Mouse (Mus musculus): ENCODE measurements around the gene Dcbld2.
"Not testable (repeated sequence)": the region's sequence is repeated elsewhere in the genome, so short reads cannot be mapped to it uniquely, and the experiment has no call there.

The Dcbld2 gene

GRCm38 (mm10) chr16:58450648-58451047, 42.4 kb downstream of the Dcbld2 start:
- no peak for DNase-seq (ENCODE audit: low spot score in 2 of 2)

GRCm38 (mm10) chr16:58451647-58452046, 43.4 kb downstream of the Dcbld2 start:
- DNase-seq (ENCODE audit: low spot score in 2 of 2): no peak

DNA sequence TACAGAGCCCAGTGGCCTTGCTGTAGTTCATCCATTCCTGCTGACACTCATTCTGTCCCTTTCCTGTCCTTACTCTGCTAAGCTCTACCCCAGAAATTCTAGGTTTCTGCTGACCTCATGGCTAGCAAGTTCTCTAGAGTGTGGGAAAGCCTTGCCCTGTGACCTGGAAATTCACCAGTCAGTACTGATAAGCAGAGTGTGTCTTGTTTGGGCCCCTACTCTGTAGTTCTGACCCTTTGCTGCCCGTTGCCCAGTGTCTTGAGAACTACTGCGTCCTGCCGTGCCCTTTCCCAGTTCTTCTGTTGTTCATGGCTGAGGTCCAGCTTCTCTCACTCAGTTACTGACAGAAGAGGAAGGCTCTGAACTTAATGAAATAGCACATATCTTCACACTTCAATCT, 44.9 kb downstream of the Dcbld2 start:
- DNase-seq (ENCODE audit: low spot score in 2 of 2): no peak

GRCm38 (mm10) chr16:58453820-58454219, 45.6 kb downstream of the Dcbld2 start:
- no peak for DNase-seq (ENCODE audit: low spot score in 2 of 2)

- DNase-seq (ENCODE audit: low spot score in 2 of 2): peak in 1 of 2 experiments; percentile 26
Observed at GRCm38 (mm10) chr16:58454617-58455016, 46.4 kb downstream of the Dcbld2 start.

- no peak for DNase-seq (ENCODE audit: low spot score in 2 of 2)
Observed at GRCm38 (mm10) chr16:58455118-58455517, 46.9 kb downstream of the Dcbld2 start.

- DNase-seq (ENCODE audit: low spot score in 2 of 2): no peak
Observed at GRCm38 (mm10) chr16:58456445-58456844, 48.2 kb downstream of the Dcbld2 start.

- DNase-seq (ENCODE audit: low spot score in 2 of 2): no peak
Observed at GRCm38 (mm10) chr16:58456991-58457390, 48.7 kb downstream of the Dcbld2 start.

- DNase-seq (ENCODE audit: low spot score in 2 of 2): not testable (repeated sequence)
Observed at GRCm38 (mm10) chr16:58459966-58460365, 51.7 kb downstream of the Dcbld2 start.

GRCm38 (mm10) chr16:58460386-58460785, 52.1 kb downstream of the Dcbld2 start:
- DNase-seq (ENCODE audit: low spot score in 2 of 2): no peak

- DNase-seq (ENCODE audit: low spot score in 2 of 2): no peak
Observed at GRCm38 (mm10) chr16:58461856-58462518, 53.7 kb downstream of the Dcbld2 start.

DNA sequence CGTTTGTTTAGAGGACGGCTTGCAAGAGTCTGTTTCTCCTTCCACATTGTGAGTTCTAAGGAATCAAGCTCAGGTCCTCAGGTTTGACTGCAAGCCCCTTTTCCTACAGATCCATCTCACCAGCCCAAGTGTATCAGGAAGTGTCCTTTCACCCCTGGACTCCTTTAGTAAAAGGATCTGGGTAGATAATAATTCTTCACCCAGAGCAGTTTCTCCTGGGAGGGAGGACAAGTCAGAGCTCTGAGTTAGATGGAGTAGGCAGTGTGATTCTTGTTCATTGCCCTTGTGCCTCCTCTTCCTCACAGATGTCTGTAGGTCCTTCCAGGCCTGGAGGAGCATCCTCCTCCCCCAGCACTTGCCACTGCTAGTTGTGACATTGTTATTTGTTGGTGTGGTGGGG, 54.3 kb downstream of the Dcbld2 start:
- no peak for DNase-seq (ENCODE audit: low spot score in 2 of 2)

- DNase-seq (ENCODE audit: low spot score in 2 of 2): no peak
Observed at GRCm38 (mm10) chr16:58464051-58464450, 55.8 kb downstream of the Dcbld2 start.

DNA sequence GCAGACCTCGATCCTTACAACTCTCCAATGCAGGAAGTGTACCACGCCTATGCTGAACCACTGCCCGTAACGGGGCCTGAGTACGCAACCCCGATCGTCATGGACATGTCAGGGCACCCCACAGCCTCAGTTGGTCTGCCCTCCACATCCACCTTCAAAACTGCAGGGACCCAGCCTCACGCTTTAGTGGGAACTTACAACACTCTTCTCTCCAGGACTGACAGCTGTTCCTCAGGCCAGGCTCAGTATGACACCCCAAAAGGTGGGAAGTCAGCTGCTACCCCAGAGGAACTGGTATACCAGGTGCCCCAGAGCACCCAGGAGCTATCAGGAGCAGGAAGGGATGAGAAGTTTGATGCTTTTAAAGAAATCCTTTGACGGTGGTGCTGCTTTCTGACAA, 57.2 kb downstream of the Dcbld2 start:
- DNase-seq (ENCODE audit: low spot score in 2 of 2): no peak

- no peak for DNase-seq (ENCODE audit: low spot score in 2 of 2)
Observed at GRCm38 (mm10) chr16:58470061-58470460, 61.8 kb downstream of the Dcbld2 start.

DNA sequence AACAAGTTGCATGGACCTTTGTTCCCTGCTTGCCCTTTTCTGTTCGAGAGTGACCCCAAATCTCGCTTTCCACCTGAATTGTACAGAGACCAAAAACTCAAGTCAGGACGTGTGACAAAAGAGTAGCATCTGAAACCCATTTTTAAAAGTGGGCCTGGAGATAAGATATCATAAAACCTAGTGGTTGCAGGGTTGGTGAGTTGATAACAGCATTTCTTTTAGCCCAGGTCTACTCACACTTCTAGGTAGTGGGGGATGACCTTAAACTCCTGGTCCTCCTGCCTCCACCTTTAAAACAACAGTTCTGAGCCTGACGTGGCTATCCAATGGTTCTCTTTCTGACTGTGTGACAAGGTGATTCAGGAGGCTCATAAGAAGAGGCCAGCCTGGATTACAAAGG, 62.6 kb downstream of the Dcbld2 start:
- DNase-seq (ENCODE audit: low spot score in 2 of 2): no peak

- DNase-seq (ENCODE audit: low spot score in 2 of 2): no peak
Observed at GRCm38 (mm10) chr16:58474875-58475274, 66.6 kb downstream of the Dcbld2 start.

- DNase-seq (ENCODE audit: low spot score in 2 of 2): no peak
Observed at GRCm38 (mm10) chr16:58475544-58476154, 67.4 kb downstream of the Dcbld2 start.

GRCm38 (mm10) chr16:58476363-58476762, 68.1 kb downstream of the Dcbld2 start:
- no peak for DNase-seq (ENCODE audit: low spot score in 2 of 2)

DNA sequence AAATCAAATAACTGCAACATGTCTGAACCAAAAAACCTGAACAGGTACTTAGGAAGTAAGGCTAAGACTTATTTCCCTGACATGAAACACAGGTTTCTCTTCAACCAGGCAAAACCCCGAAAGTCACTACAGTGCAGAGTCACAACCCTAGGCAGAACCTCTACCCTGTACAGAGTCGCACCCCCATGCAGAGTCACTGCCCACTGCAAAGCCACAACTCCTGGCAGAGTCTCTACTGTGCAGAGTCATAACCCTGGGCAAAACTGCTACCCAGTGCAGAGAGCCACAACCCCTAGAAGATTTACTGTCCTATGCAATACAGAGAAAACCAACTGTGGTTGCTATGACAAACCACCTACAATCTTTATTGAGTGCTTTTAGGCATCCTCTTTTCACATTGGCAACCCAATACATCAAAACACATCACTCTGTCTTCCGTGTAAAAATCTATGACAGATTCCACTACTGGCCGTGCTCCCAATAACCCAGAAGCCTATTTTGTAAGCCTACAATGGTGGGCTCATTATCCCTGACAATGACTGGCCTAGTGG, 71.7 kb downstream of the Dcbld2 start:
- DNase-seq (ENCODE audit: low spot score in 2 of 2): no peak

- no peak for DNase-seq (ENCODE audit: low spot score in 2 of 2)
Observed at GRCm38 (mm10) chr16:58481219-58481905, 73.1 kb downstream of the Dcbld2 start.

DNA sequence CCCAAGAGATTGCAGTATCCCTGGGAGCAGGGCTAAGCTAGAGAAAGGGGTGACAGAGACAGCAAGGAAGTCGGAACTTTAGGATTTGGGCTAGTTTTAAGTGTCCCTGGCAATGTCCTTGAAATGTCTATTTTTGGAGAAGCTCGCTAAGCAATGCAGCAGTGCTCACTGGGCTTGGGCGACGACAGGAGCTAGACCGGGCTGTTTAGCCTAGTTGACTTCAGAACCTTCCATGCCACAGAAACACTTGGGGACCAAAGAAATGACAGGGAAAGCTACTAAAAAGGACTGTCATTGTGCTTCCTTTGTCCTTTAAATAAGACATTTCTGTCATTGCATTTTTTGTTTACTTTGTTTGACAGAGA, 73.6 kb downstream of the Dcbld2 start:
- no peak for DNase-seq (ENCODE audit: low spot score in 2 of 2)

DNA sequence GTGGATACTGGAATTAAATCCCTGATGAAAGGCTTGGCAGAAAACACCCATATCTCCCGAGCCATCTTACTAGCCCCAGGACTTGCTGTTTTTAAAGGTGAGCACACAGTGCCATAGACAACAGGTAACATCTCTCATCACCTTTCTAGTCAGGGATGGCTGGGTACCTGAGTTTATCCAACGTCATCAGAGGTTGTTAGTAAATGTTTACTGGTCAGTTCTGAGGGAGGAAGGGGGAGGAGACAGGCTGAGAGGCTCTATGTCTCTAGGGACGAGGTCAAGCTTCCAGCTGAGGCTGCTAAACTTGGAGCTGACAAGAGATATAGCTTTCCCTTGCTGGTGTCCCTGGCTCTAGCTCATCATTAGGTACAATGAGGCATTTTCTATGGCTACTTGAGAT, 74.1 kb downstream of the Dcbld2 start:
- DNase-seq (ENCODE audit: low spot score in 2 of 2): no peak

Measured in cerebellum, postnatal 4 days (tissue).